Mouse (Mus musculus) layer of hippocampus, adult 8-10 months (tissue): ENCODE results near the gene Krtap7-1. TPM values are rescaled to one million over a fixed set of nuclear protein-coding genes. Genes with fewer than 3 reads are reported as not detected.

Experiments used
- total RNA-seq, 4 experiments: library from RNA; stranded (reverse); gene quantifications; 2 replicates each; pipeline ENCODE4 v1.2.4; 2022

Krtap7-1 gene
- total RNA-seq, 4 experiments from 2014 or later, result not detected

Other genes with a start within 250 kb of the Krtap7-1 start
- gene Krtap21-1, start 104.5 kb downstream of the Krtap7-1 start, total RNA-seq, result not detected
- gene Krtap6-2, start 88.2 kb downstream of the Krtap7-1 start, total RNA-seq, result not detected
- gene Krtap8-1, start 20.4 kb downstream of the Krtap7-1 start, total RNA-seq, result not detected
- not detected for gene Krtap11-1, start 62.9 kb upstream of the Krtap7-1 start, total RNA-seq